Mouse (Mus musculus) adrenal gland, adult (tissue): ENCODE measurements around the gene Clint1.

Experiments used
- DNase-seq, 2 experiments: peaks; one replicate each; pipeline ENCODE4 v3.0.0; 2022 to 2023; ENCODE audit warnings: low spot score in 1 of 2; ENCODE audit not compliant: inconsistent age in 2 of 2

Gene Clint1

DNA sequence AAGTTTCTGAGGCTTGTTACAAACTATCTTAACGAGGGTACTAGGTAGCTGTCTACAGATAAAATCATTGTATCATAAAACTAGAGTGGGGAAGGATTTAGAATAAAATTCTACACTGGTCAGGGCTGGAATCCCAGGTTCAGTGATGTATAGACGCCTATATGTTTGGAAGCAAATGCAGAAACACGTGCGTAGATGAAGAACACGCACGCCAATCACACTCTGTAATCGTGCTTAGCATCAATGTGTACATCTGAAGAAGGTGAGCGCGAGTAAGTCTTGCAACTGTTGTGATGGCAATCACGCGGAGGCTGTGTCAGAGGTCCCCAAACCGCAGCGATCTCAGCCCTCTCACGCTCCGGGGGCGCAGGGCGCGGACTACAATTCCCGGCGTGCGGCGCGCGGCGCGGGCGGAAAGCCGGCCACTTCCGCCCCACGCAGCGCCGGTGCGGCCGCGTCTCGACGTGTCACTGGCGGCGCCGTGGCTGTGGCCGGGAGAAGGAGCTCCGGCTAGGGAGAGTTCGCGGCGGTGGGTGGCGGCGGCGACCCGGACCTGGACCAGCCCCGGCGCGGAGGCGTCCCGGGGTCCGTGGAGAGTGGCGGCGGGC, at the start of gene Clint1:
Gene Clint1 (plus strand): TSS at position 536 of the 608 bp plus-strand sequence.
- DNase-seq, result peak; percentile 87 to 94

DNA sequence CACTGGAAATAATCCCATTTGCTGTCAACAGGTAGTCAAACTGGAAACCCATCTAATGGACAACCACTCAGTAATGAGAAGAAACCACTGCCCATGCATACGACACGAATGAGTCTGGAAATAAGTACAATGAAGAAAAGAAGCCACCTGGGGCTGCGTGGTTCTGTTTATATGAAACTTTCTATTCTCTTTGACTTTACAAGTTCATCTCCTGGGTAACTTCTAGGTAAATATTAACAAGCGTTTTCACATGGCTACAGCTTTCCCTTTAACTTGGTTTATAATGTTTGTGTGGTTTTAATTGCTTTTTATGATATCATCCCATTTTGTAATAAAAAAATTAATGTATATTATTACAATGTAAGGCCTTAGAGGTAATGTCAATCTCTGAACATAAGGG, 47.8 kb upstream of the Clint1 start:
- DNase-seq, result no peak

DNA sequence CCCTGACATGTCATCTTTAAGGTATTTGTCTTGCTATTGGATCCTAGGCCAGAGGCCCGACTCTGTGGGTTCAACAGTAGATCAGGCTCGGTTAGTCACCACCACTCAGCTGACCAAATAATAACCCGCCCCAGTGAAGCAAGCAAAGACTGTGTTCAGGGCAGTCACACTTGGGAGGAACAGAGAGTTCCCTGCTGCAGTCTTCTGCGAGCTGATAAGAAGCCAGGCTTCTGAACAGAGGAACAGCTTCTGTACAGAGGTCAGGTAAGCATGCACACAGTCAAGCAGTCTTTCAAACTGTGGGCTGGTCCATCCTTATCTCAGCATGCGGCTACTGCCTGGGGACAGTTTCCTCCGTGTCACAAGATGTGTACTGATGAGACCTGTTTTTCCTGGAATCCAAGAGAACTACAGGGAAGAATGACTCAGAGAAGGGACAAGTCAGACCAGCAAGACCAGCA, 46.5 kb upstream of the Clint1 start:
- peak; percentile 69 to 83 for DNase-seq

DNA sequence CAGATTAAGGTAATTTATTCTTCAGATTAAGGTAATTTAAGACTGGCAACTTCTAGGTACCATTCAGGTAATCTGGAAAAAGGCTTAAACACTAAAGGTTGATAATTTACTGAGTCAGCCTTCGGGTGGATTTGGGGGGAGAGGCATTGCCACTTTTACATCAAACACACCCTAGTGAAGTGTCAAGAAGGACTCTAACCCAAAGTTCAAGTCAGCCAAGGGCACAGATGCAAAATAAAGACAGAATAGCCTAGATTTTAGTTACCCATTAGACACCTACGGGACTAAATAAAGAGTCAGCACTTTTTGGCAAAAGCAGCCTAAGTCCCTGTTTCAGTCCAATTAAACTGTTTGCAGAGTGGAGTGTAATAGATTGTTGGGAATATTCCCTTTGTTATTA, 46.0 kb upstream of the Clint1 start:
- no peak for DNase-seq

DNA sequence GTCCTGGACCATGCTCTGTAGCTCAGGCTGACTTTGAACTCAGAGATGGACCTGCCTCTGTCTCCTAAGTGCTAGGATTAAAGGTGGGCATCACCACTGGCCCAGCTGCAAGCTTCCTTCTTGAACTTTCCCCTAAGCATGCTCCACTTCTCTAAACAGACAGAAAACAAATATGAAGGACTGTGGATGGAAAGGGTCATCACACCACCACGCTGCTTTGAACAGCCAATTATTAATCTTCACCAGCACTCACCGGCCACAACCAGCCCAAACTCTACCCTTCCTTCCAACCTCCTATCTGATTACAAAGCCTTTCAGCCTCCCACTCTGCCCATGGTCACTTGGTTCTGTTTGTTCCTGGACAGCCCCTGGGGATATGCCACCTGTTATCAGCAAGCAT, 45.6 kb upstream of the Clint1 start:
- no peak for DNase-seq

DNA sequence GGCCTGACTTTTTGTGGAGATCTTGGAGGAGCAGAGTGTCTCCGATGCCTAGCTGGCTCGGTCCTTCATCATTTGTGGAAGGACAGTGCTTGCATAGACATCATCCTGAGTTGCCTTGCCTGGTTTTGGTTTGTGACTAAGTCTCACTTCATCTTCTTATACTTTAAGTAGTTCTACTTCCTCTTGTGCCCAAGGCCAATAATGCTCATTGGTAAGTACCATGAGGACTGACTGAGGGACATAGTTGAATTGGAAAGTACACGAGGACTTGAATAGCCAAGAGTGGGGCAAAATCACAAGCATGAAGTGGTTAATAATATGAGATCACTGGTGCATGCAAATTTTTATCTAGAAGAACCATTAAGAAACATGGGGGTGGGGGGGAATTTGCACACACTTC, 45.0 kb upstream of the Clint1 start:
- DNase-seq, result no peak

DNA sequence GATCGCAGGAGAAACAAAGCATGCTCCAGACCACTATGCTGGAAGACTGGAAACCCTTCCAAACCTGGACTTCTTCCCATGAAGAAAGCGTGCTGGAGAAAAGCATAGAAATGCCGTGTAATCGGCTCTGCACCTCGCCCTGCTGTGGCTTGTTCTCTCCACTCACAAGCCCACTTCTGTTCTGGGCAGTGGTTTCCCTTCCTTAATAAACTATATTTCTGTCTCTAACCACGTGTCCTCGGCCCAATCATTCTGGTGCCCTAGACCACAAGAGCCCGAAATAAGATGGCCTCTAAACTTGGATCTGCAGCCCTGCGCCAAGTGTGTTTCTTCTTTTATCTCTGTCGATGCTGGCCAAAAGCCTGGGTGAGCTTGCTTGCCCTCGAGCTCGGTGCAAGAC, 44.0 kb upstream of the Clint1 start:
- DNase-seq, result no peak

DNA sequence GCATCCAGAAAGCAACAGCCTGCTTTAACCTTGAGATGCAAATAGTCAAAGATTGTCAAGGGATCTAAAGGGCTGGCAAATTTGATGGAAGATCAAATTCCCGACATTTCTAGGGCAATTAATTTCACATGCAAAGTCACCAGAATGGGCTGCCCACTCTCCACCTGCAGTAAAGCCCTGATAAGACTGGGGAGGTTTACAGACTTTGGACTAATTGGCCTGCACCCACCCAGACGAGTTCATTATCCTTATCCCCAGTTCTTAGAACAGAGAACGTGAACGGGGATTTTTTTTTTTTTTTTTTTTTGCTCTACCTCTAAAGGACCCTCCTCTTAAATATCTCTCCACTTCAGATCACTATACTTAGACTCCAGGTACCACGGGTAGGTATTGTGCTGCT, 42.4 kb upstream of the Clint1 start:
- no peak for DNase-seq

DNA sequence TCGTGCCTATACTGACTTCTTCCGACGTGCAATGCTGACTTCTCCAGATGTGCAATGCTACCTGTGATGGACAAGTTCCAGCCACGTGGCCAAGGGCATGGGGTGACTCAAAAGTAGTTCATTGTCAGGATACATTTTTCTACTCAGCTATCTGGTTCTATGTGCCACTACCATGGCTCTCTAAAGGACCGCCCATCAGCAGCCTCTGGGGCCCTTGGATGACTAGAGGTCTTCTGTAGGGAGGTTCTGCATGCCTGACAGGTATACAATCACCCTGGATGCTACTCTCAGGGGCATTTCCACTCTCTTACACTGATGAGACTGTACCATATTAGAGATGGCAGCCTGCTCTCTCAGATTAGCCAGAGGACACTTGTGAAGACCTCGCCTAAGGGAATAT, 41.8 kb upstream of the Clint1 start:
- no peak for DNase-seq

DNA sequence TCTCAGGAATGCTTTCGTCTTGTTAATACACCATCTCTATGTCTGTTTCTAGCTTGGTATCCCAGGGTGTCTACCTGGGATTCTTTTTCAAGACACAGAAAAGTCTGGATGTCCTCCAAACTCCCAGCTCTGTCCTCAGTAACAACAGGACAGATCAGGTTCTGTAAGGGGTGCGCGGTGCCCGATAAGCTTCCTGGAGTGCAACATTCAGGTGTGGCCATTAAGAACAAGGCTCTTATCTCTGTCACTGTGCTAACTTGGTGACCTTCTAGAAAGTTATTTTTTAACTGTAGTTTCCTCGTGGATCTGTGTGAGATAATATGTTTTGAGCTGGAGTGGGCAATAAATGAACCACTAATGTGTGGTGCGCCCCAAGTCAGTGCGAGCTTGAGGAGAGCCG, 41.0 kb upstream of the Clint1 start:
- no peak for DNase-seq

DNA sequence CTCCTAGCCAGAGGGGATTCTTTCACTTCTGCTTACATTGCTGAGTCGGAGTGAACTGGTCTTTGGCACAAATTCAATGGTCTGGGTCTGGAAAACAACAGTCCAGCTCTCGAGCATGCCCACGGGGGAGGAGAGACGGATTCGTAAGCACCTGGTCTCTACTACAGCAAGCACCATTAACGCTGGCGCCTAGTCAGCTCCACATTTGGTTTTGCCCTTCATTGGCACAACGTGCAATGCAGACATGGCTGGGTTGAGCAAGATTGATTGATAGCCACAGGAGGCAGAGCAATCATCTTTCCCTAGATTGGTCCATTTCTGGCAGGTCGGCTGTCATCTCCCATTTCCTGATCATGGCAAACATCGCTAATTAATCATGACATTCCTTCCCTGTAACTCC, 36.2 kb upstream of the Clint1 start:
- DNase-seq, result peak in 1 of 2 experiments; percentile 48

DNA sequence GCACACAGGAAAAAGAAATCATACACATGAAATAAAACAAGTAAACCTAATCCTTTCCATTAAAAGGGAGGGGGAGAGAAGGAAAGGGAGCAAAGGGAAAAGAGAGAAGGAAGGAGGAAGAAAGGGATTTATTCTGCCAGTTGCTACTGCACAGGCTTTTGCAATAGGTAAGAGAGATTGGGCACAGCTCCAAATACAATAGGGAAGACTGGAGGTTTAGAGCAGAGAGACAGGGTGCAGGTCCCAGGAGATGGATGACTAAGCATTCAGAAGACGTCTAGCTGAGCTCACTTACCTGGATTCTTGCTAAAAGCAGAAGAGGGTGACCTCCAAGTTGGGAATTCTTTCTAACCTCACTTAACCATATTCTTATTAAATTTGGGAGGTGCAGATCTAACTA, 35.1 kb upstream of the Clint1 start:
- no peak for DNase-seq

DNA sequence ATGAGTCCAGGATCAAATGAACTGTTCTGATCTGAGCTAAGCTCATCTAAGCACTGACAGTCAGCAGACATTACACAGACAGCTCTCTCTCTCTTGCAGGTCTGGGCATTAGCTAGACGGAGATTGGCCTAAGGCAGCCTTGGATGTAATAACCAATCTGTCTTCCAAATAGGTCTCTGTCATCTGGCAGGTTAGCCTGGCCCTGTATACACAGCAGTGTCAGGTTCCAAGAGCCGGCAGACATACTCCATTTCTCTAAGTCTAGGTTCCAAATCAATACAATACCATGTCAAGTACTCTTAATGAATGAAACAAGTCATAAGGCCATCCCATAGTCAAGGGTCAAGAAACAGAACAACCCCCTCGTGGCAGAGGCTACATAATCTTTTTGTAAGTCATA, 33.9 kb upstream of the Clint1 start:
- DNase-seq, result peak; percentile 18 to 38

DNA sequence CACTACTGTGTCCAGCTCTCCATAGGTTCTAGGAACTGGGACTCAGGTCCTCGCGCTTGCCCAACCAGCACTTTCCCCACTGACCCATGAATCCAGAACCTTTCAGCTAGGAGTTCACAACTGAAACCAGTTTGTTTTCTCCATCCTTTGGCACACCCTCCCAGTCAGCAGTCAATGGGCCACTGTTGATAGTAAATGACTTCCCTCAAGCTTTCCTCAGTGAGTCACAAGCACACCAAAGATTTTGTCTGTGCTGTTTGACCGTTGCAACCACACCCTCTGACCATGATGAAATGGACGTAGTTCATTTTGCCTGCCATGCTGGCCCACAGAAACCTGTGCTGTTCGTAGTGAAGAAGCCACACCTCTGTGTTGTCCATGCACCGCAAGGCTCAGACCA, 30.9 kb upstream of the Clint1 start:
- no peak for DNase-seq

DNA sequence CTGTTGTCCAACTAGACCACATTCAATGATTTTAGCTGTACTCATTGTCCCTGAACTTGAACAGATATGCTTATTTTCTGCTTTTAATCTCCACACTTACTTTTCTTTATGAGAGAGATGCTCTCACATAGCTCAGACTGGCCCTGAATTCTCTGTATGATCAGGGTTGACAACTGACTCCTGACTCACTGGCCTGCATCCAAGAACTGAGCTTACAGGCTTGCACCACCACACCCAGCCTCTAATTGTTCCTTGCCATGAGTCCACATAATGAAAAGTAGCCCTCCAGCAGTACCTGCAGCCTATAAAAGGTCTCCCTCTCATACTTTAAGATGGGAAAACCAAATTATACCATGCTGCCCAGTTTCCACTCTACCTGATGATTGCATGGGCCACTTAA, 21.7 kb upstream of the Clint1 start:
- DNase-seq, result peak in 1 of 2 experiments; percentile 52

DNA sequence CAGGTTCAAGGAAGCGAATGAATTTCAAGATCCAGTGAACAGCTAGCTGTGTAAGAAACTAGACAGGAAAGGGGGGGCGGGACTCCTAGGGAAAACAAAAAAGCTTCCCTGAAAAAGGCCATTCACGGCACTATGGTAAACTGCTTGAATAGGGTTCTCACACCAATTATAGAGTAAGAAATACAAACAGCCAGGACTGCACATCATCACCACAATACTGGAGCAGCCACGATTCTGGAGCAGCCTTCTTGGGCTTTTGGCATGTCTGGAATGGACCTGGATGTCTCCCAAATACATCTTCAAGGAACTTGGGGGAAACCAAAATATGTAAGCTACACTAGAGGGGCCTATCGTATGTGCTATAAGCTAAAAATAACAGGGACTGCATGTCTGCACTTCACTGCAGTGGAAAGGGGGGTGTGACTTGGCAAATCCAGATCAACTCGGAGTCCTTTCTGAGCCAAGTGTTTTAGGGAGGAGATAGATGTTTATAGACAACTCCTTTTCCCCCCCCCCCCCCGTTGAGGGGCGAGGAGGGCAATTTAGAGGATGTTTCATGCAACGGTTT, 21.0 kb upstream of the Clint1 start:
- no peak for DNase-seq

DNA sequence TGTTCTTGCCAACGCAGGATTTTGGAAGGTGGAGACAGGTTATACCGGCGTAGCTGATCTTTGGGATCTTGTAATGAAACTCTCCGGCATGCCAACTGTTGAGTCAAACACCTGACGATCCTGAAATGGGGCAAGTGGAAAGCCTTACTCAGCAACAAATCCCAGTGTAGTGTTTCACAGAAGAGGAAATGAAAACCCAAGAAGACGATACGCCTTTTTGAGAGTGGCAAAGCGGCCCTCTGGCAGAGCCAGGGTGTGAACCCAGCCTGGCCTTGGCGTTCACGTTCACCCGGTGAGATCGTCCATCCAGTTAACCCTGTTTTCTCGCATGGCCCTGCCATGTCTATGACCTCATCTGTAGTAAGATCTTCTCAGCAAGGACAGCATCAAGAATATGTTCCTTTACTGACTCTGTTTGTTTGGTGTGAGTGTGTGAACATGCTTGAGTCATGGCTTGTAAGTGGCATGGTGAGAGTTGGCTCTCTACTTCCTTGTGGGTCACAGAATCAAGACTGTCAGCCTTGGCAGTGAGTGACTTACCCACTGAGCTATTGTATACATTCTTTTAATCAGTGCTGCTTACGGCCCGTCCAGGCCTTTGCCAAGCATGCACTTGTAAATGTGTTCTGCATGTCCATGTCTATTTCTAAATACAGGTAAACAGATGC, 20.2 kb upstream of the Clint1 start:
- no peak for DNase-seq

DNA sequence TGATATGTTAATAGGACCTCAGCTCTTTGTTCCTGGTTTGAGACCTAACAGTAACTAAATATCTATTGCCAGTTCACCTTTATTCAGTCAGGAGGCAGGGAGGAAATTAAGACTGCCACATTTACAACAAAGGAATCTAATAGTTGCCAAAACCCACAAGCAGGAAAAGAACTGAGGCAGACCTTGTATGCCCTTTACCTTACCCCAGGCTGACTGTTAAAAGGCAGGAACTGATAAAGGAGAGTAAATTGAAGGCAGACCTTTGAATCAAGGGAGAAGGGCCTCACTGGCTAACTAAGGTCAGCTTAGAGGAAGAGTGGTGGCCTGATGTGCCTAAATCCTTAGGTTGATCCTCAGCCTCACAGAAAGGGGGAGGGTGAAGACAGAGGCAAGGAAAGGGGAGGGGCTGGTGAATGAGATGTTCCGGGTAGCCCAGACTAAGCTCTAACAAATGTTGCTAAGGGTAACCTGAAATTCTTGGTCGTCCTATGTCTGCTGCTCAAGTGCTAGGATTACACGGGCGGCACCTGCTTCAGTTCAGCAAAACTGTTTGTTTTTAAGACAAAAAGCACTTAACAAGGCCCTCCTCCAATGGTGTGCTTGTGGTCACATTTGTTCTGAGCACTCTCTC, 16.1 kb upstream of the Clint1 start:
- no peak for DNase-seq

DNA sequence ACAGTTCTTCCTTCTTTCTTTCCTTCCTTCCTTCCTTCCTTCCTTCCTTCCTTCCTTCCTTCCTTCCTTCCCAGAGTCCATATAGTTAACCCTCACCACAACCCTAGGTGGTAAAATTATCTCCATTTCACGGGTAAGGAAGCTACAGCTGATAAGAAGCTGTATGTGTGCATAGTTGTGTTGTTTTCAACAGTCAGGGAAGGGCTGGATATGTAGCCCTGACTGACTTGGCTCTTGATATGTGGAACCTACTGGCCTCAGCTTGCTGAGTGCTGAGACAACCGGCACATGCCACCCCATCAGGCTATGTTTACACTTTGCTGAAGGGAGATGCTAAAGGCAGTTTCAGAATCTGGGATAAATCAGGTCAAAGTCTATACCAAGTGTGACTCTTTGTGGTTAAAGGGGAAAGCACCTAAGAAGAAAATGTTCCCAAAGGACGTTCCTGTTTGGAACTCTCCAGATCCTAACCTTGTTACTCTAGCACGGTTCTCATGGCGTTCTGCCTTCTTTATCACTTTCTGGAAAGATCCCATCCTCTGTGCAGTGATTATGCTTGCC, 14.5 kb upstream of the Clint1 start:
- DNase-seq, result no peak

DNA sequence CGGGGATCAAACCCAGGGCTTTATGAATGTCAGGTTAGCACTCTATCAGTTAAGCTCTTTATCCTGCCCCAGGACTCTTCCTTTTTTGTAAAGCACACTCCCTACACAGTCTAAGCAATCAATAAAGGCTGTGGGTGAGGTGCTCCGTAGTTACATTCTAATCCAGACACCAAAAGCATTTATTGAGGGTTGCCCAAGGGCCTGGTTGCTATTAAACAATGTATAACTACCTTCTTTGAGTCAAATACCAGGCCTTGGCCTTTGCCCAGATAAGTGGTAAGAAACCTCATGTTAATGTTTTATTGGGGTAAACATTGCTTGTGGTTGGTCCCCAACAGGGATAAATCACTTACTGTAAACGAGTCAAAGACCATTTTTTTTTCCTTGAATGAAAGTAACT, 13.4 kb upstream of the Clint1 start:
- no peak for DNase-seq

DNA sequence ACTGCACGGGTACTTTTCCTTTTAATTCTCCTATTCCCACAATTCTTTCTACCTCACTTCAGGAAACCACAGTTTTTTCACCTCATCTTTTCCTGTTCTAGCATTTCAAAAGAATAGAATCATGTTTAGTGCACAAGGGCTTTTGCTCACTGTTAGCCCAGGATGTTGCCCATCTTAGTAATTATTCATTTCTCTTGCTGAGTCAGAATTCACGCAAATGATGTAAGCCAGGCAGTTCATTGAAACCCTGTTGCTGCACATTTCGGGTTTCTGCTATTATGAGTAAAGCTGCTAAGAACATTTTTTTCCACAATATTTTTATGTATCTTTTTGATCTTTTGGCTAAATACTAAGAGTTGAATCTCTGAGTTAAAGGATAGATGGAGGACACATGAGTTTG, 11.5 kb upstream of the Clint1 start:
- no peak for DNase-seq

DNA sequence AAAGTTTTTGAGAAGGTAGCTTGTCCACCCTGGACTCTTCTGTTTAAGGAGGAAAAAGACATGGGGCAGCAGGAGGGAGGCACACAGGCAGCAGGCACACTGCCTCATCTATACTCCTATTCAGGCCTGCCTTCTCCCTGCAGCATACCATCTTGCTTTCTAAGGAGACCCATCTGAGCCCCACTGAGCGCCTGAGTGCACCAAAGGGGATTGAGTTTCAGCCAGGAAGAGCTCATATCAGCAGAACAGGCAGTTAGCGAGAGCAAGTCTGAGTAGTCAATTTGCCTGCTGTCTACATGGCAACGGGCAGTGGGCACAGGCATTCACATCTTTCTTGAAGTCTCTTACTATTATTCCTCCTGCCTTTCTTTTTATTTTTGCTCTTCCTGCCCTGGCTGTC, 5.8 kb upstream of the Clint1 start:
- no peak for DNase-seq
